Mouse (Mus musculus): ENCODE results near the gene Pde10a. TPM values are rescaled to one million over a fixed set of nuclear protein-coding genes. Genes with fewer than 3 reads are reported as not detected.

Gene Pde10a
- total and polyA plus RNA-seq, 2 experiments from 2014 or later = 1.5 to 3.0 TPM

- no peak for TF ChIP-seq CTCF (IDR thresholded peaks at IDR 0.05; ENCODE audit: low read depth)
- TF ChIP-seq EP300 (IDR thresholded peaks at IDR 0.05; ENCODE audit: low read depth) = no peak
- no peak overlapping the region for H3K4me3 ChIP-seq (ENCODE audit: low read depth, low read length)
- no peaks in the 10 kb centered on the region for H3K27me3 ChIP-seq (ENCODE audit: control insufficient read depth, insufficient read depth, low read length)
- no peaks in the 10 kb centered on the region for H3K36me3 ChIP-seq (replicated peaks; ENCODE audit: control insufficient read depth, insufficient read depth, low read length)
- WGBS = 61% methylated on average over 1 of the region's 1 CpGs
- ATAC-seq (ENCODE audit: insufficient read depth, low read depth) (no peak), DNase-seq (ENCODE audit: low spot score) (no peak)
- no peak overlapping the region for H3K27ac ChIP-seq (ENCODE audit: low read depth)
- no peaks in the 10 kb centered on the region for H3K9me3 ChIP-seq (replicated peaks; ENCODE audit: control insufficient read depth, low read length)
- H3K9ac ChIP-seq (replicated peaks; ENCODE audit: low read depth, low read length) = no peak overlapping the region
- H3K4me1 ChIP-seq (ENCODE audit: control insufficient read depth, insufficient read depth) = no peaks in the 10 kb centered on the region
- H3K4me2 ChIP-seq (ENCODE audit: low read depth, low read length) = no peak overlapping the region
Observed at GRCm38 (mm10) chr17:8781576-8781975, 256.4 kb downstream of the Pde10a start.

GRCm38 (mm10) chr17:8785908-8786307 is 260.7 kb downstream of the Pde10a start:
- DNase-seq (ENCODE audit: low spot score) = no peak
- Histone ChIP-seq H3K36me3 (replicated peaks; ENCODE audit: control insufficient read depth, insufficient read depth, low read length) (no peaks in the 10 kb centered on the region), H3K4me2 (ENCODE audit: low read depth, low read length) (no peak overlapping the region), H3K4me3 (ENCODE audit: low read depth, low read length) (no peak overlapping the region), H3K27me3 (ENCODE audit: control insufficient read depth, insufficient read depth, low read length) (no peaks in the 10 kb centered on the region), H3K9me3 (replicated peaks; ENCODE audit: control insufficient read depth, low read length) (no peaks in the 10 kb centered on the region), H3K27ac (ENCODE audit: low read depth) (no peak overlapping the region), H3K4me1 (ENCODE audit: control insufficient read depth, insufficient read depth) (no peaks in the 10 kb centered on the region), H3K9ac (replicated peaks; ENCODE audit: low read depth, low read length) (no peak overlapping the region)
- WGBS = 83% methylated on average over 6 of the region's 6 CpGs
- no peak for ATAC-seq (ENCODE audit: insufficient read depth, low read depth)
- no peak for TF ChIP-seq CTCF (IDR thresholded peaks at IDR 0.05; ENCODE audit: low read depth)
- TF ChIP-seq EP300 (IDR thresholded peaks at IDR 0.05; ENCODE audit: low read depth) = no peak

- Histone ChIP-seq H3K4me3 (ENCODE audit: low read depth, low read length) (no peak overlapping the region), H3K36me3 (replicated peaks; ENCODE audit: control insufficient read depth, insufficient read depth, low read length) (no peaks in the 10 kb centered on the region), H3K4me1 (ENCODE audit: control insufficient read depth, insufficient read depth) (no peaks in the 10 kb centered on the region), H3K27me3 (ENCODE audit: control insufficient read depth, insufficient read depth, low read length) (no peaks in the 10 kb centered on the region), H3K4me2 (ENCODE audit: low read depth, low read length) (no peak overlapping the region), H3K27ac (ENCODE audit: low read depth) (no peak overlapping the region), H3K9me3 (replicated peaks; ENCODE audit: control insufficient read depth, low read length) (no peaks in the 10 kb centered on the region), H3K9ac (replicated peaks; ENCODE audit: low read depth, low read length) (no peak overlapping the region)
- 75% methylated on average over 4 of the region's 4 CpGs for WGBS
- DNase-seq (ENCODE audit: low spot score) (no peak), ATAC-seq (ENCODE audit: insufficient read depth, low read depth) (no peak)
- TF ChIP-seq EP300 (IDR thresholded peaks at IDR 0.05; ENCODE audit: low read depth) = no peak
- TF ChIP-seq CTCF (IDR thresholded peaks at IDR 0.05; ENCODE audit: low read depth) = no peak
Observed at GRCm38 (mm10) chr17:8786484-8786883, 261.3 kb downstream of the Pde10a start.

DNA sequence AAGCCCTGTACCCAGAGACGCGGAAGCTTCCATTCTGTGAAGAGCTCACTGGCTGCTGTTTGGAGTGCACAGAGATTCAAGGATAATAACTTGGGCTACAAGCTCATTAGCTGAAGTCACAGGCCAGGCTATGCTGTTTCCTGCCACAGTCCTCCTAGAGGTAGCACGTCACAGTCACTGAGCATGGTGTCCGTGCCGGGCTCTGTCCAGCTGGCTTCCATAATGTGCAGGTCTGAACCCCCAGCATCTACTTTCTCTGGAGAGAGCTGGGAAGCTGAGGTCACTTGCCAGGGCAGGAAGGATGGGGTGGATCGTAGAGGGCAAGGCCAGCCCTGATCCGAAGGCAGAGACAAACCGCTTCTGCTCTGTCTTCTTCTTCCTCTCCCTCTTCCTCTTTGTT is 262.6 kb downstream of the Pde10a start:
- Histone ChIP-seq H3K4me2 (ENCODE audit: low read depth, low read length) (no peak overlapping the region), H3K27me3 (ENCODE audit: control insufficient read depth, insufficient read depth, low read length) (peaks cover 7% of the 10 kb centered on the region), H3K36me3 (replicated peaks; ENCODE audit: control insufficient read depth, insufficient read depth, low read length) (no peaks in the 10 kb centered on the region), H3K4me1 (ENCODE audit: control insufficient read depth, insufficient read depth) (no peaks in the 10 kb centered on the region), H3K9me3 (replicated peaks; ENCODE audit: control insufficient read depth, low read length) (no peaks in the 10 kb centered on the region), H3K27ac (ENCODE audit: low read depth) (no peak overlapping the region), H3K4me3 (ENCODE audit: low read depth, low read length) (no peak overlapping the region), H3K9ac (replicated peaks; ENCODE audit: low read depth, low read length) (no peak overlapping the region)
- TF ChIP-seq EP300 (IDR thresholded peaks at IDR 0.05; ENCODE audit: low read depth) = no peak
- no peak for TF ChIP-seq CTCF (IDR thresholded peaks at IDR 0.05; ENCODE audit: low read depth)
- 67% methylated on average over 8 of the region's 8 CpGs for WGBS
- no peak for ATAC-seq (ENCODE audit: insufficient read depth, low read depth)
- DNase-seq (ENCODE audit: low spot score) = no peak

GRCm38 (mm10) chr17:8791561-8791960 is 266.4 kb downstream of the Pde10a start:
- Histone ChIP-seq H3K27ac (ENCODE audit: low read depth) (no peak overlapping the region), H3K4me3 (ENCODE audit: low read depth, low read length) (no peak overlapping the region), H3K9me3 (replicated peaks; ENCODE audit: control insufficient read depth, low read length) (no peaks in the 10 kb centered on the region), H3K4me2 (ENCODE audit: low read depth, low read length) (no peak overlapping the region), H3K27me3 (ENCODE audit: control insufficient read depth, insufficient read depth, low read length) (peaks cover 28% of the 10 kb centered on the region), H3K9ac (replicated peaks; ENCODE audit: low read depth, low read length) (no peak overlapping the region), H3K4me1 (ENCODE audit: control insufficient read depth, insufficient read depth) (no peaks in the 10 kb centered on the region), H3K36me3 (replicated peaks; ENCODE audit: control insufficient read depth, insufficient read depth, low read length) (no peaks in the 10 kb centered on the region)
- ATAC-seq (ENCODE audit: insufficient read depth, low read depth) (no peak), DNase-seq (ENCODE audit: low spot score) (no peak)
- TF ChIP-seq CTCF (IDR thresholded peaks at IDR 0.05; ENCODE audit: low read depth) (no peak), EP300 (IDR thresholded peaks at IDR 0.05; ENCODE audit: low read depth) (no peak)
- 57% methylated on average over 4 of the region's 4 CpGs for WGBS

GRCm38 (mm10) chr17:8792611-8793010 is 267.4 kb downstream of the Pde10a start:
- no peak for TF ChIP-seq CTCF (IDR thresholded peaks at IDR 0.05; ENCODE audit: low read depth)
- TF ChIP-seq EP300 (IDR thresholded peaks at IDR 0.05; ENCODE audit: low read depth) = no peak
- peaks cover 35% of the 10 kb centered on the region for H3K27me3 ChIP-seq (ENCODE audit: control insufficient read depth, insufficient read depth, low read length)
- no peak for ATAC-seq (ENCODE audit: insufficient read depth, low read depth)

More at GRCm38 (mm10) chr17:8792611-8793010, 267.4 kb downstream of the Pde10a start:
- no peak for DNase-seq (ENCODE audit: low spot score)
- 66% methylated on average over 7 of the region's 7 CpGs for WGBS
- Histone ChIP-seq H3K4me3 (ENCODE audit: low read depth, low read length) (no peak overlapping the region), H3K9ac (replicated peaks; ENCODE audit: low read depth, low read length) (no peak overlapping the region), H3K9me3 (replicated peaks; ENCODE audit: control insufficient read depth, low read length) (no peaks in the 10 kb centered on the region), H3K36me3 (replicated peaks; ENCODE audit: control insufficient read depth, insufficient read depth, low read length) (no peaks in the 10 kb centered on the region), H3K4me2 (ENCODE audit: low read depth, low read length) (no peak overlapping the region), H3K4me1 (ENCODE audit: control insufficient read depth, insufficient read depth) (no peaks in the 10 kb centered on the region), H3K27ac (ENCODE audit: low read depth) (no peak overlapping the region)

Data from heart, postnatal 0 days (tissue).